Mouse (Mus musculus) megakaryocyte, embryonic 14.5 days (primary cell): Measurements from ENCODE around the gene Cryzl2.

ENCODE experiments used
- FLI1 ChIP-seq: IDR thresholded peaks from 2 replicates; pipeline ENCODE4 v1.6.1; 2012; ENCODE audit warnings: low read length, inconsistent platforms, mixed read lengths
- GATA1 ChIP-seq: IDR thresholded peaks from 3 replicates; pipeline ENCODE4 v1.6.1; 2012; ENCODE audit warnings: mixed read lengths, low read length, inconsistent platforms, borderline replicate concordance

DNA sequence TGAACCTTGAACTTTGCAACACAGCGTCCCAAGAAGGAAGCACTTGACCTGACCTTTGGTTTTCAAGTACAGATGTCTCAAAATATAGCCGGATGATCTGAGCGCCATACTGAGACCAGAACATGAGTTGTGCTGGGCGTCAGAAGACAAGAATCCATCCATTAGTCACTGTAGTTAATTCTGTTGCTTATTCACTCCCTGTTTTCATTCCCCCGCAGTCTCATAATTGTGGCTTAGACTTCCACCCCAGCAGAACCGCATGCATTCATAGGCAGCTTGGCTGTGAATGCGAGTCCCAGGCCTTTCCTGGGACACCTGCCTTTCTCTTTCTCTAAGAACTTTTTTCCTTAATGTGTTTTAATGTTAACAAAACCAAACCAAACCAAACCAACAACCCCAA lies 14.3 kb downstream of the Cryzl2 start:
- no peak for TF ChIP-seq GATA1
- no peak for TF ChIP-seq FLI1
